Mouse (Mus musculus): Measurements from ENCODE around the gene Plekhf1.

Plekhf1 gene

DNA sequence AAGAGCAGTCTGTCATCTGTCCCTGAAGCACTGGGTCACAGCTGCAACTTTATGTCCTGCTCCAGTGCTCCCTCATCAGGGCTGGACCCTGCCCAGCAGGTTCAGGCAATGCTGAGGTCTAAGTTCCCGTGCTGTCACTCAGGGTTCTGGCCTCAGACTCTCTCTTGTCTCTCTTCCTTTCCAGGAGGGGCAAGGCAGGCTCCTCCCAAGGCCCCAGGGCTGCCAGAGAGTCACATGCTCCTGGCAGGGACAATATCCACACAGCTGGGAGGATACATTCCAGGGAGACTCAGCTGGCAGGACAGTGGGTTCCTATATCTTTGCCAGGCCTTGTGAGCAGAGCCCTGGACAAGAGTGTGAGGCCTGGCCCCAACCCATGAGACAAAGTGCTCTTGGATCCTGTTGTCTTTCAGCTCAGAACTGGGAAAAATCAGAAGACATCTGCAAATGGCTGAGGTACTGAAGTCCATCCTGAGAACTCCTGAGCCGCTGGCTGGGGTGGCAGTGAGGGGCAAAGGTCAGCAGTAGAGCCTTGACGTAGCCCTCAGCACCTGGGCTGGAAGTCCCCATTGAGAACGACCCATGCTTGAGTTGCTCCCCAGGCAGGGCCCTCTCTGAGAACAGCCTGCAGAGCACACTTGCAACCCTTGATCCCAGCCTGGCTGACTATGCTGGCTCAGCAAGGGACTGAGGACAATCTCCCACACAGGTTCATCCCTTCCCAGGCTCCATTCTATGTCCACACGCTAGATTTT lies 10.2 kb downstream of the Plekhf1 start:
- DNase-seq: no peak

DNA sequence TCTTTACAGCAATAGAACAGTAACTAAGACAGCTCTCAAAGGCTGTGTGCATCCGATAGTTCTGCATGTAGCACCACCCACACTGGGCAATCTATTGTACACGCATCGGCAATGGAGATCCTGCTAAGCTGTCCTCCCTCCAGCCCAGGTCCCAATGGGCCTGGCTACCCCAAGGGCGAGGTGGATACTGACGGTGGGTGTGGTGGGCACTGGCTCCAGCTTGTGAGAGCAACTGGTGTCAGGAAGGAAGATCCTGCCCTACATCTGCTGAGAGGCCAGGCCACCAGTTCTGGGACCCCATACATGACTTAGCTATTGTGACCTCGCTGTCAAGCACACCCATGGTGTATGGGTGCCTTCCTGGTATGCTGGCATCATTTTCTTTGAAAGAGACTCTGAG lies 12.1 kb downstream of the Plekhf1 start:
- no peak for DNase-seq

GRCm38 (mm10) chr7:38215281-38215680 lies 12.5 kb downstream of the Plekhf1 start:
- no peak for DNase-seq

DNA sequence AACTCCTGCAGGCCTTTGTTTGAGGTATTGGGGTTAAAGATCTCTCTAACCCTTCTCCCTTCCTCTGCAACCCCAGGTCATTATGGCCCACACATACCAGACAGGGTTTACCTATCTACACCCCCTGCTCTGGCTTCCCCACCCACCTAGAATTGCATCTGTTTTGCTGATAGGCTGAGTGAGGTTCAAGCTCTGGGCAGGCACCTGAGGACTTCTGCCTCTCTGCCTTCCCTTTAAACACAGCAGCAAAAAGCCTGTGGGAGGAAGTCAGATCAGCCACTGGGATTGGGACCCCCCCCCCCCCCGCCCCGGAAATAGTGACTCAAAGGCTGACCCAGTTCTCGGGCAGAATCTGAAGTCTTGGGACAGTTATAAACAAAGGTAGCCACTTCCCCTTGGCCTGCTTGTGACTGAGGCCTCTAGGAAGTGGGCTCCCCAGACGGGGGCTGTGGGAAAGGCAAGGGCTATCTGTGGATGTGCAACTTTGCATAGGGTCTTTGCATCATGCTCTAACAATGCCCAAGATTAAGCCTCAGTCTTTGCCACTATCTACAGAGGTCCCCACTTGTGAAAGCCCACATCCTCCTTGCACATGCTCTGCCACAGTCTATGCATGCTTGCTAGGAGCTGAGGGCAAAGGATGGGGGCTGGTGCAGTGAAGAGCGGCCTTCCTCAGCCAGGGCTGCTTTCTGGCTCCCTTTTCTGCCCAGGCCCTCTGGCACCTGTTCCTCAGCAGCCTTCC lies 13.2 kb downstream of the Plekhf1 start:
- DNase-seq: no peak

DNA sequence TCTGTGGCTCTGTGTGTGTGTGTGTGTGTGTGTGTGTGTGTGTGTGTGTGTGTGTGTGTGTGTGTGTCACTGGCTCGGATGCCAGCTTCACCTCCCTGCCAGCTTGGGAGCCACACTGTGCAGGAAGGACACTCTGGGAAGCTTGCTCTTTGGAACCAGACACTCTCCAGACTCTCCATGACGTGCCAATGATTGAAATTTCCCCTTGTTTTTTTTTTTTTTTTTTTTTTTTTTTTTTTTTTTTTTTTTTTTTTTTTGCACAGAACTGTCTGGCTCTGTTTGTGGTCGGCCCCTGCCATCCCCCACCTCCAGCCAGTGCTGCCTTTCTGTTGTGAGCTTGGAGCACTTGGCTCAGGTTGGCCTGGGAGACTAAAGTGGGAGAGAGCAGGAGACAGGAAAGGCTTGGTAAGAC lies 15.2 kb downstream of the Plekhf1 start:
- DNase-seq: peak; percentile 57

DNA sequence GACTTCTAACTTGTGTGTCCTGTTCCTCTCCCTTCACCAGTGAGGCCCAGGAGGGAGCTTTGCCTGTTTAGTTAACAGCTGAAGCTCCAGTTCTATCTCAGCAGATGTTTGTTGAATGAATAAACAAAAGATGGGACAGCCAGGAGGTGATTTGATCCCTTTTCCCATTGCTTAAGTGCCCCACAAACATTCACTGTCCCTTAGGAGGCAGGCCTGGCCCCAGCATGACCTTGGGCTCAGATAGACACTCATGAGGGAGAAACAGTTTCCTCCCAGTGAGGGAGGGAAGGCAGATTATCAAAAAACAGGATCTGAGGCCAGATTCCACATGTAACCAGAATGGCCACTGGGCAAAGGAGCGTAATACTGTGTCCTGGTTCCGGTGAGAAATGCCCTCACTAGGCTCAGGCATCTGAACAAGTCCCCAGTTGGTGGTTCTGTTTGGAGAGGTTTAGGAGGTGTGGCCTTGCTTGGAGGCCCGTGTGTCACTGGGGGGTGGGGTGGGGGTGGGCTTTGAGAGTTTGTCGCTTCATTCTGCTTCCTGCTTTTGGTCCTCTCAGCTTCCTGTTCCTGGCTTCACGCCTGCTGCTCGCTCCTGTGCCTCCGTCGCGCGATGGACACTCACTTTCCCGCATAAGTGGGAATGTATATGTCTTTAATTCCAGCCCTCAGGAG lies 18.2 kb downstream of the Plekhf1 start:
- no peak for DNase-seq

DNA sequence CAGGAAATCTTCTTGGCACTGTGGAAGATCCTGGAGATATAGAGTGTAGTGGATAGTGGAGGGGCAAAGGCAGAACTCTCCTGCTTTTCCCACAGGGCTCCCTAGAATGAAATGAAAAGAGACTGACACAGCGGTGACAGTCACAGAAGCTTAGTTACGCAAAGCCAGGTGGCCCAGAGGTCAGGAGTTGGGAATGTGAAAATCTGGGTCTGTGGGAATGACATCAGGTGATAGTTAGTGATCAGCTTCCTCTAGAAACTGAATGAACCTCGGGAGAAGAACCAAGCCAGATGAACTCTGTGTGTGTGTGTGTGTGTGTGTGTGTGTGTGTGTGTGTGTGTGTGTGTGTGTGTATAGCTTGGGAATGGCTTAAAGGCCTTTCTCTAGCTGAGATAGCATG lies 18.8 kb downstream of the Plekhf1 start:
- no peak for DNase-seq

DNA sequence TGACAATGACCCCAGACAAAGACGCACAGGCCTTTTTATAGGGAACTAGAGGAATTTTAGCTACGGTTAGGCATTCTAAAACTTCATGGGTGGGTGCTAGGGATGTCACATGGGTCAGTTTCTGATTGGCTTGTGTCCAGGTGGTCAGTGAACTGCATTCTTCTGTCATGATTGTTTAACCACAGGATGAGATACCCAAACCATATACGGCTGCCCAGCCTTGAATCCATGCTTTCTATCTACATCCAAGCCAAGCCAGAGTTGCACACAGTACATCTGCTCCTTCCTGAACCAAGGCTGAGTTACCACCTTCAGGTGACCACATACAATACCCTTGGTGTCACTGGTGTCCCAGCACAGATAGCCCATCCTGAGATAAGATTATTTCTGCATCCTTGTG lies 21.3 kb downstream of the Plekhf1 start:
- DNase-seq: no peak

- no peak for DNase-seq
Measured at GRCm38 (mm10) chr7:38205801-38206200, 22.0 kb downstream of the Plekhf1 start.

DNA sequence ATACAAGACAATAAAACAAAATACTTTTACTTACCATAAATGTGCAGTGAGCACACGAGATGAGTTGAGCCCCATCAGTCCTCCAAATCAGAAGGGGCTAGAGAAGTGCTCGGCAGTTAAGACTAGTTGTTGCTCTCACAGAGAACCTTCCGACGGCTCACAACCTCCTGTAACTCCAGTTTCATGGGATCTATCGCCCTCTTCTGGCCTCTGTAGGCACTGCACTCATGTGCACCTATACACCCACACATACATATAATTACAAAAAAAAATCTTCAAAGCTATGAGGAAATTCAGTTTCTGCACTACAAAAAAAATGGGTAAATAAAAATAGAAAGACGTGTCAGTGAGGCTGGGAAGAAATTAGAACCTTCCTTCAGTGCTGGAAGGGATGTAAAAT lies 23.5 kb downstream of the Plekhf1 start:
- no peak for DNase-seq

DNA sequence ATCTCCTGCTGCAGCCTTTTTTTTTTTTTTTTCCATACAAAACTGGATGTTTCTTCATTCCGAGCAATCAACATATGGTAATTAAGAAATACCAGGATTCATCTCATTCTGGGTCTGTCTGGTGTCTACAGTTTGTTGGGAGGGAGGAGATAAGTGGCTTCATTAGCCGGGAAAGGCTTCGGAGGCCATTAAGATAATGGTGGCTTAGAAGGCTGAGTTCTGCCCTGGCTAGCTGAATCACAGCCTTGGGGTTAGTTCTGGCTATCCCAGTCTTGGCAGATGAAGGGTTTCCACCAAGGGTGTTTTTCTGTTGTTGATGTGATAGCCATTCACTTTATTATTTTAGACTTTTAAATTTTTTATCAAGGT lies 26.5 kb downstream of the Plekhf1 start:
- DNase-seq: no peak

DNA sequence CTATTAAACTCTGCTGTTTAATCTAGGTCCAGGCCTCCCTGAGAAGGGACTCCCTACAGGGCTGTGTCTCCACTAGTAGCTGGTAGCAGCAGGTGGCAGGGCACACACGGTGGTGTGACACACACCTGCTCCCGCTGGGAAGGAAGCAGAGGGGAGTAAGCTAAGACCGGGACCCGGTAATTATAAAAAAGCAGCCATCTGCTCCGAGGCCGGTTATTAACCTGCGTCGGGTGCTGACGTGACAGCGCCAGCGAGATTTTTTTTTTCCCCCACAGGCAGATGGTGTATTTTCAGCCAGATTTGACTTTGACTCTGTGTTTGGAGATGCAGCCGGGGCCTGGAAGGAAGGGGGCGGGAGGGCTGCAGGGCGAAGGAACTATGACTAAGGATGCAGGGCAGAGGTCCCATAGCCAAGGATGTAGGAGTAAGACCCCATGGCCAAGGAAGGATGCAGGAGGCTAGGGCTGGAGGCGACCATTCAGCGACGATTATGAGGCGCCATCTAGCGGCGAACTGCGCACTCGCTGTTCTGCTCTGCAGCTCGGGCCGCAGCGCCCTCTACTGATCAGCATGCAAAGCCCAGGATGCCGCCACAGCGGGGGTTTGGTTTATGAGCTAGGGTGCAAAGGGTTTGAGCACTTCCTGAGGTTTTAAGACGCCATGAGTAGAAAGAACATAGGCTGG lies 27.1 kb downstream of the Plekhf1 start:
- peak; percentile 93 to 96 for DNase-seq

DNA sequence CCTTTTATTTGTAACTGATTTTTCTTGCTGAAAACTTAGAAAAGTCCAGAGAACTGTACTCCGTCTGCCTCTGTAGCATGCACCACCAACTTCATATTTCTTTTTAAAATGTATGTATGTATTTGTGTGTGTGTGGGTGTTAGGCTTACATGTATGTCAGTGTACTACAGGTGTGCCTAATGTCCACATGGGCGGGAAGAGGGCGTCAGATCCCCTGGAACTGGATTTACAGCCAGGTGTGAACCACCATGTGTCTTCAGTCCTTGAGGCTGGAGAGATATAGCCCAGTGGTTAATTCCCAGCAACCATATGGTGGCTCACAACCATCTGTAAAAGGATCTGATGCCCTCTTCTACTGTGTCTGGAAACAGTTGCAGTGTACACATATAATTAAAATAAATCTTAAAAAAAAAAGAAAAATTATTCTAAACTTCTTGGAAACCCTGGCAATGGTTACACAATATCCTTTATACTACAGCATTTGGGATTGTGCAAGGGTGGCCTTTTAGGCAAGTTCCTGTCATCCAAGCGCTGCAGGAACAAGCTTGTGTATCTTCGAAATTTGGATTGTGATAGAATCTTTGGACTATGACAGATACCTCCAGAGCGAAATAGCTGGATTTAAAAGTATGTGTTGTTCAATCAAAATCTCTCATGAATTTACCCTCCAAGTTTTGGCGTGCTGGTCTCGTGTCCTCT lies 27.8 kb downstream of the Plekhf1 start:
- no peak for DNase-seq

GRCm38 (mm10) chr7:38191571-38191970 lies 36.2 kb downstream of the Plekhf1 start:
- peak in 1 of 2 experiments; percentile 33 for DNase-seq

- no peak for DNase-seq
Measured at GRCm38 (mm10) chr7:38191146-38191545, 36.7 kb downstream of the Plekhf1 start.

DNA sequence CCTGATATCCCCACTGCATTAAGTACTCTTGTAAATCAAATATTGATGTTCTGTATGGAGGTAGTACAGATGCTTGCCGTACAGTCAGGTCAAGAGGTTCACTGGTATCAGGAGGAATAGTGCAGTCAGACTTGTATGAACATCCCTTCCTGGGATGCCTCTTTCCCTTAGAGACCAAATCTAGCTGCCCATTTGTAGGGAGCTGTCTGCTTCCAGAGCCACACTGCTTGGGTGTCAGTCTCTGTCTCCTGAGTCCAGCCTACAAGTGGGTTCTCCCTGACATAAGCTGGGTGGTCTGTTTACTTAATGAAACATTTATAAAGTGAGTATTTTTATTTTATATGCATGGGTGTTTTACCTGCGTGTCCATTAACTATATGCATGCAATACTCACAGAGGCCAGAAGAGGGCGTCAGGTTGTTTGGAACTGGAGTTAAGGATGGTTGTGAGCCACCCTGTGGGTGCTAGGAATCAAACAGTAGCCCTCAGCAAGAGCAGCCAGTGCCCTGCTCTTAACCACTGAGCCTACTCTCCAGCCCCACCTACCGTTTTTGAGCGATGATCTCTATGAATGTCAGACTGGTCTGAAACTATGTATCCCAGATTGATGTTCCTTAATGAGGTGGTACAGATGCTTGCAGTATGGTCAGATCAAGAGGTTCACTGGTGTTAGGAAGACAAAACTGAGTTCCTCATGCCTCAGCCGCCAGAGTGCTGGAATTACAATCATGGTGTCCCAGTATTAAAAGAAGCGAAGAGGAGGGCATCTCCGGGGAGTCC lies 37.6 kb downstream of the Plekhf1 start:
- no peak for DNase-seq

- no peak for DNase-seq
Measured at GRCm38 (mm10) chr7:38189136-38189982, 38.5 kb downstream of the Plekhf1 start.

GRCm38 (mm10) chr7:38188281-38189075 lies 39.3 kb downstream of the Plekhf1 start:
- DNase-seq: no peak

DNA sequence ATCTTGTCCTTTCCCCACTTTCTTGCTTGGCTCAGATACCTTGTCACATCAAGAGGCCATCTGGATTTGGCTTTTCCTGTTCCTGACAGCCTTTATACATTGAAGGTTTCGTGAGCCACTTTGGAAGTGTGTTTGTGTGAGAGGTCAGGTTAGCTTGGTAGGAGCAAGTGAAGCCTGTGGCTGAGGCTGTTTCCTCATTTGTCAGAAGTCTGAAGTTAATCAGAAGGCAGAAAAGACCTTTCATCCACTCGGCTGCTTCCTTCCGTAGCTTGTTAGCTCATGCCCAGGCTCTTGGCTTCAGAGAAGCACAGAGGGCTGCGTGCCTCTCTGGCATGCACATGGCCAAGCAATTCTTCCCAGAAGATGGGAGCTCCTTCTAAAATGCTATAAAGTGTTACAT lies 40.0 kb downstream of the Plekhf1 start:
- no peak for DNase-seq

DNA sequence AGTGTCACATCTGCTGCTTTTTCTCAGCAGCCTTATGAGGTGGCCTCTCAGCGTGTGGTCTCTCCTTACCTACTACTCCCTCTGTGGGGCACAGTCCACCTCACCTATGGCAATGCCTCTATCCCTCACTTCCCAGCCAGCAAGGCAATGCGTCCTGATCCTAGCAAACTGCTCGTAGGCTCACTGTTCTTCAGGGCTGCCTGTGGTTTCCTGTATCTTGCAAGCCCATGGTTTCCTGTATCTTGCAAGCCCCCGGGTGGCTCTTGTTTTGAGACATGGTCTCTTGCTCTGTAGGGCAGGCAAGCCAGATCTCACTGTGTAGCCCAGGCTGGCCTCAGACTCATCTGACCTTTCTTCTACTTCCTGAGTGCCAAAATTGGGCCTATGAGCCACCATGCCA lies 41.0 kb downstream of the Plekhf1 start:
- no peak for DNase-seq
